Mouse (Mus musculus): ENCODE results near the gene Gm15448. TPM values are rescaled to one million over a fixed set of nuclear protein-coding genes. Genes with fewer than 3 reads are reported as not detected.
"Not testable (repeated sequence)": the region's sequence is repeated elsewhere in the genome, so short reads cannot be mapped to it uniquely, and the experiment has no call there.

The Gm15448 gene
- total RNA-seq (2017): 0.53 TPM in 1 of 2 replicates, not detected in the other

- ATAC-seq (replicated peaks; ENCODE audit: low read depth, poor library complexity, severe bottlenecking): not testable (repeated sequence)
Measured at GRCm38 (mm10) chr7:3825599-3825998, at the start of gene Gm15448. Gm15448 (minus strand) TSS chr7:3825687.

- ATAC-seq (replicated peaks; ENCODE audit: low read depth, poor library complexity, severe bottlenecking): not testable (repeated sequence)
Measured at GRCm38 (mm10) chr7:3875032-3875431, 49.5 kb upstream of the Gm15448 start.

GRCm38 (mm10) chr7:3844951-3845350, 19.5 kb upstream of the Gm15448 start, which contains the start of gene Pira2:
Pira2 (minus strand) TSS chr7:3845051.
- not testable (repeated sequence) for ATAC-seq (replicated peaks; ENCODE audit: low read depth, poor library complexity, severe bottlenecking)

GRCm38 (mm10) chr7:3837854-3838253, 12.4 kb upstream of the Gm15448 start:
- not testable (repeated sequence) for ATAC-seq (replicated peaks; ENCODE audit: low read depth, poor library complexity, severe bottlenecking)

GRCm38 (mm10) chr7:3830633-3831032, 5.1 kb upstream of the Gm15448 start:
- ATAC-seq (replicated peaks; ENCODE audit: low read depth, poor library complexity, severe bottlenecking): not testable (repeated sequence)

GRCm38 (mm10) chr7:3811912-3812311, 13.6 kb downstream of the Gm15448 start:
- ATAC-seq (replicated peaks; ENCODE audit: low read depth, poor library complexity, severe bottlenecking): not testable (repeated sequence)

- not testable (repeated sequence) for ATAC-seq (replicated peaks; ENCODE audit: low read depth, poor library complexity, severe bottlenecking)
Measured at GRCm38 (mm10) chr7:3802935-3803334, 22.6 kb downstream of the Gm15448 start.

GRCm38 (mm10) chr7:3799940-3800339, 25.5 kb downstream of the Gm15448 start:
- 0 out of 2 replicates have a peak, but pooled peaks have one; percentile 36 for ATAC-seq (replicated peaks; ENCODE audit: low read depth, poor library complexity, severe bottlenecking)

GRCm38 (mm10) chr7:3796286-3796685, 29.2 kb downstream of the Gm15448 start:
- ATAC-seq (replicated peaks; ENCODE audit: low read depth, poor library complexity, severe bottlenecking): not testable (repeated sequence)

Other genes starting within 250 kb of the Gm15448 start
- gene Oscar, start 209.5 kb downstream of the Gm15448 start, total RNA-seq (2017): not detected in 2 replicates
- 132 and 142 TPM in 2 replicates for gene Ndufa3, start 208.3 kb downstream of the Gm15448 start, total RNA-seq (2017)
- 30.3 and 32.8 TPM in 2 replicates for gene Tfpt, start 195.8 kb downstream of the Gm15448 start, total RNA-seq (2017)
- gene Prpf31, start 195.7 kb downstream of the Gm15448 start, total RNA-seq (2017): 103 and 108 TPM in 2 replicates
- gene Cnot3, start 180.4 kb downstream of the Gm15448 start, total RNA-seq (2017): 22.7 and 48.4 TPM in 2 replicates
- 12.4 and 13.9 TPM in 2 replicates for gene Leng1, start 159.8 kb downstream of the Gm15448 start, total RNA-seq (2017)
- 2.8 and 3.5 TPM in 2 replicates for gene Tmc4, start 148.1 kb downstream of the Gm15448 start, total RNA-seq (2017)
- 22.9 and 29.2 TPM in 2 replicates for gene Tsen34, start 132.8 kb downstream of the Gm15448 start, total RNA-seq (2017)
- gene Mboat7, start 132.2 kb downstream of the Gm15448 start, total RNA-seq (2017): 23.5 and 37.0 TPM in 2 replicates
- gene Rps9, start 121.7 kb downstream of the Gm15448 start, total RNA-seq (2017): 1,976 and 2,051 TPM in 2 replicates
- gene Pirb, start 105.3 kb downstream of the Gm15448 start, total RNA-seq (2017): 1.3 and 1.7 TPM in 2 replicates
- gene Pira2, start 19.4 kb upstream of the Gm15448 start, total RNA-seq (2017): 0.05 and 0.64 TPM in 2 replicates
- gene Gm14548, start 72.4 kb upstream of the Gm15448 start, total RNA-seq (2017): 0.64 TPM in 1 of 2 replicates, not detected in the other
- gene Lilra6, start 89.8 kb upstream of the Gm15448 start, total RNA-seq (2017): 0.37 TPM in 1 of 2 replicates, not detected in the other
- 19.7 and 23.0 TPM in 2 replicates for gene Lair1, start 237.5 kb upstream of the Gm15448 start, total RNA-seq (2017)